Mouse (Mus musculus) embryonic facial prominence, embryonic 13.5 days (tissue): ENCODE results near the gene Utrn. TPM values are rescaled to one million over a fixed set of nuclear protein-coding genes. Genes with fewer than 3 reads are reported as not detected.

Experiments
- ATAC-seq: fragments of 200-750 bp; cut with Nextera tagmentation; 2 replicates; pipeline ENCODE4 v1.8.0; 2017; ENCODE audit warnings: low read depth; ENCODE audit not compliant: insufficient number of reproducible peaks, insufficient read depth, low FRiP score, low TSS enrichment
- H3K27ac ChIP-seq: fragments of 300-500 bp; sonication (generic); 2 replicates; pipeline ENCODE4 v1.5.1; 2015; ENCODE audit warnings: moderate library complexity, mild to moderate bottlenecking, inconsistent platforms
- H3K27me3 ChIP-seq: fragments of 300-500 bp; sonication (generic); 2 replicates; pipeline ENCODE4 v1.6.1; 2015; ENCODE audit warnings: mild to moderate bottlenecking, inconsistent platforms
- H3K36me3 ChIP-seq: fragments of 300-500 bp; sonication (generic); 2 replicates; pipeline ENCODE4 v1.6.1; 2015; ENCODE audit warnings: mild to moderate bottlenecking, inconsistent platforms
- H3K4me1 ChIP-seq: fragments of 300-500 bp; sonication (generic); 2 replicates; pipeline ENCODE4 v1.6.1; 2015; ENCODE audit warnings: inconsistent platforms
- H3K4me2 ChIP-seq: fragments of 300-500 bp; sonication (generic); 2 replicates; pipeline ENCODE4 v1.6.1; 2015; ENCODE audit warnings: moderate library complexity, mild to moderate bottlenecking, inconsistent platforms
- H3K4me3 ChIP-seq: fragments of 300-500 bp; sonication (generic); 2 replicates; pipeline ENCODE4 v1.5.1; 2015; ENCODE audit warnings: mild to moderate bottlenecking, inconsistent platforms
- H3K9ac ChIP-seq: fragments of 300-500 bp; sonication (generic); 2 replicates; pipeline ENCODE4 v1.6.1; 2015; ENCODE audit warnings: mild to moderate bottlenecking, inconsistent platforms
- H3K9me3 ChIP-seq: fragments of 300-500 bp; sonication (generic); 2 replicates; pipeline ENCODE4 v1.6.1; 2016; ENCODE audit warnings: inconsistent platforms
- WGBS: fragments of 180-500 bp; shearing (Covaris S2); methylation state at CpG from one replicate; pipeline ENCODE4 v1.1.7; 2015; ENCODE audit warnings: mixed read lengths; 5-methylcytosine and 5-hydroxymethylcytosine counted together
- polyA plus RNA-seq: library from polyadenylated mRNA; unstranded; fragments of >200 nt; fragmentation: Nextera tagmentation; extraction: Ambion mirVana; gene quantifications from 2 replicates; pipeline ENCODE4 v1.2.1, GENCODE M21; 2015

Utrn gene
- polyA plus RNA-seq, 1 experiment from 2014 or later, result 101 TPM

DNA sequence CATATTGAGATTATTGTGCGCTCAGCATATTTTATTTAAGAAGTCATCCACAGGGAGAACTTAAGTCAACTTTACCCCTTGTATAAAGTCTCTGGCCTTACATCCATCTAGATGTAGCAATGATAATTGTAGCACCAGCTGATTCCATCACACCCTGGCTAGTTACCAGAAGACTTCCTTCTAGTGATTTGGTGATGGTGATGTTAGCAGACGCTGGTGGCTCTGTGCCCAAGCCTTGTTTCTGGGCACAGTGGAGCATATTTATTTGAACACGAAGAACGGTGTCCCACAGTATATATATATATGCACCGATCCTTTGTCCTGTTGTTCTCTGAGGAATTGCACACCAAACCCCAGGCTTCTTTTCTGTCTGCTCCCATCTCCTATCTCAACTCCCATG, 30.7 kb upstream of the Utrn start:
- Histone ChIP-seq H3K9me3 (no peaks in the 10 kb centered on the region), H3K27me3 (no peaks in the 10 kb centered on the region), H3K36me3 (no peaks in the 10 kb centered on the region), H3K4me3 (no peak overlapping the region), H3K27ac (no peak overlapping the region), H3K4me1 (no peaks in the 10 kb centered on the region), H3K9ac (no peak overlapping the region), H3K4me2 (no peak overlapping the region)
- WGBS, result 94% methylated on average over 5 of the region's 5 CpGs
- ATAC-seq, result no peak

DNA sequence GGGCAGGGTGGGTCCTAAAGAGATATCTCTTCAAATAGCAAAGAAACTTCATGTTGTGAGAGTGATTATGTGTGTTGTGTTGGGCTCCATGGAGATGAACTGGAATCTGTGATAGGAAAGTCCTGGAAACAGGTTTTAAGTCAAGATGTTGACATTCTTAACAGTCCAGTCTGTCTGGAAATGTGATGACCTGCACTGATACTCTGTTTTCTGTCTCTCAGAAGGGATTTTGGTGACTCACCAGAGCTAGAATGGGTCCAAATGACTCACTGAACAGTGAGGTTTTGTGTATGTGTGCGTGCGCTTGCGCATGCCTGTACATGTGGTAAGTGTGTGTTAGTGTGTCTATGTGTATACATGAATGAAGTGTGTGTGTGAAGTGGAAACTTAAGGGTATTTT, 24.2 kb upstream of the Utrn start:
- Histone ChIP-seq H3K36me3 (no peaks in the 10 kb centered on the region), H3K9ac (no peak overlapping the region), H3K27ac (no peak overlapping the region), H3K27me3 (no peaks in the 10 kb centered on the region), H3K4me1 (peaks cover 2% of the 10 kb centered on the region; the same call in 1 of the 2 replicates), H3K9me3 (no peaks in the 10 kb centered on the region), H3K4me2 (no peak overlapping the region), H3K4me3 (no peak overlapping the region)
- no peak for ATAC-seq
- WGBS, result 95% methylated on average over 3 of the region's 3 CpGs

DNA sequence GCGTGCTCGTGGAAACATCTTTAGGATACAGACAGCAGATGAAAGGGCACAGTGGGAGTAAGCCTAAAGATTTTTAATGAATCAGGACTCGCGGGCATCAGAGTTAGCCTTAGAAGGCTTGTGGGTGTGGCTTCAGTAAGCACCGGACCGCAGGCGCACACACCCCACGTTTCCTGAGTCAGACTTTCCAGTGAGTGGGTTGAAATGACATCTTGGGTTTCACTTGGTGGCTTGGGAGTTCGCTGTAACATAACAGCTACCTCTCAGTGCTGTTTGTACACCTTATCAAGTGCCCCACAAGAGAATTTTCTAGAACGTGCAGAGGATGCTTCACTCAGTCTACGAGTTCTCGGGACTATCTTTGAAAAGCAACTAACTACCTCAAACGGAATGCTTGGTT, 19.2 kb upstream of the Utrn start:
- no peaks in the 10 kb centered on the region for H3K36me3 ChIP-seq
- ATAC-seq, result 0 out of 2 replicates have a peak, but pooled peaks have one; percentile 48
- H3K9me3 ChIP-seq, result no peaks in the 10 kb centered on the region
- no peak overlapping the region for H3K9ac ChIP-seq
- WGBS, result 65% methylated on average over 13 of the region's 13 CpGs
- H3K27me3 ChIP-seq, result no peaks in the 10 kb centered on the region
- no peak overlapping the region for H3K4me2 ChIP-seq
- H3K4me3 ChIP-seq, result no peak overlapping the region
- peaks cover 9% of the 10 kb centered on the region; the same call in 1 of the 2 replicates for H3K4me1 ChIP-seq
- H3K27ac ChIP-seq, result no peak overlapping the region

DNA sequence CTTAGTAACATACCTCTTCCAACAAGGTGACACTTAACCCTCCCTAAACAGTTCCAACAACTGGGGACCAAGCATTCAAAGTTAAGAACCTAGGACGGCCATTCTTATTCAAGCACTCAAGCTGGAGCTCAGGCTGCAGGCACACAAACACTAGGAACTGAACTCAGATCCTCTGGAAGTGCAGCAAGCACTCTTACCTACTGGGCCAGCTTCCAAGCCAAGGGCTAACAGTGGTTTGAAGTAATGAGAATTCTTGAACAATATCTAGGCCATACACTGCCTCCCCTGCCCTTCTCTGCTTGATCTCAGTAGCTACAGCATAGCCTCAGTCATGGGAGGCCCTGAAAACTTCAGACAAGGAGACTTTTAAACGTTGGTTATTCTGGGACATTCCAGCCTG, 18.6 kb upstream of the Utrn start:
- no peak overlapping the region for H3K4me2 ChIP-seq
- H3K9ac ChIP-seq, result no peak overlapping the region
- no peak overlapping the region for H3K4me3 ChIP-seq
- H3K36me3 ChIP-seq, result no peaks in the 10 kb centered on the region
- no peak for ATAC-seq
- H3K4me1 ChIP-seq, result peaks cover 9% of the 10 kb centered on the region; the same call in 1 of the 2 replicates
- H3K27me3 ChIP-seq, result no peaks in the 10 kb centered on the region
- WGBS, result 56% methylated on average over 2 of the region's 2 CpGs
- no peak overlapping the region for H3K27ac ChIP-seq
- H3K9me3 ChIP-seq, result no peaks in the 10 kb centered on the region

DNA sequence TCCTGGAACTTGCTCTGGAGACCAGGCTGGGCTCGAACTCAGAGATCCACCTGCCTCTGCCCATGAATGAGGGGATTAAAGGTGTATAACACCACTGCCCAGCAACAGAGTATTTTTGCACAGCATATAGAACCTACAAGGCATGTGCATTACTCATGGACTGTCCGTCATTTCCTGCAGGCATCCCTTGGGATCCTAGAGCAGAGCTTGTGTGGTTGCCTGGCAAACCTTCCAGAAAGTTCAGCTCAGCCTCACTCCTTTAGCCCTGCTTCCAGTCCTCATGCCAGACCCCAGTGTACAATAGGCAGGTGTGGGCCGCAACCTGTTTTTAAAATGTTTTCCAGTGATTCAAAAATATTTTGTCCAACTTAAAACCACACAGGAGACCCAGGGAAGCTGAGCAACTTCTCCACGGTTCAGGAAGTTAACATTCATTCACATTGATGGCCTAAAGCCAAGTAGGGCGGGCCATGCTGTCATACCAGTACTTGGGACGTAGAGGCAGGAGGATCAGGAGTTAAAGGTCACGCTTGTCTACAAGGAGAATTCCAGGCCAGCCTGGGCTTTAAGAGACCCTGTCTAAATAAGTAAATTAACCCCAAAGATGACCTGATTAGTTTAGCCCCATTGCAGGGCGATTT, 15.3 kb upstream of the Utrn start:
- Histone ChIP-seq H3K27me3 (no peaks in the 10 kb centered on the region), H3K4me2 (no peak overlapping the region), H3K27ac (no peak overlapping the region), H3K9ac (no peak overlapping the region), H3K36me3 (no peaks in the 10 kb centered on the region), H3K4me1 (peaks cover 9% of the 10 kb centered on the region; the same call in 1 of the 2 replicates), H3K9me3 (no peaks in the 10 kb centered on the region), H3K4me3 (no peak overlapping the region)
- WGBS, result 44% methylated on average over 8 of the region's 8 CpGs
- no peak for ATAC-seq

DNA sequence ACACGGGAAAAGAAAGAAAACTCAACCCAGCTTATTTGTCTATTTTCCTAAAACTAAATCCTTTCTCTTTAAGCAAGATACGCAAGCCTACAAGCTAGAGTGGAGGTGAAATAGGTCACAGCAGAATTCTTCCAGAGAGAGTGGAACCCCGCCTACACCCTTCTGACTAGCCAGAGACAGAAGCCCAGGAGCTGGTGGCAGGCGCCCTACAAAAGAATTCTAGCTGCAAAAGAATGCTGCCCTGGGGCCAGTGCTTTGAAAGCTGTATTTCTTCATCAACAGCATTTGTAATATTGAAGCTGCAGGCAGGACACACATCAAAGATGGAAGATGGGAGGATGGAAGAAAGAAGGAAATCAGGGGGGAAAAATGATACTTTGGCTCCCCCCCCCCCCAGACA, 12.7 kb upstream of the Utrn start:
- 70% methylated on average over 4 of the region's 4 CpGs for WGBS
- H3K4me3 ChIP-seq, result no peak overlapping the region
- no peak for ATAC-seq

DNA sequence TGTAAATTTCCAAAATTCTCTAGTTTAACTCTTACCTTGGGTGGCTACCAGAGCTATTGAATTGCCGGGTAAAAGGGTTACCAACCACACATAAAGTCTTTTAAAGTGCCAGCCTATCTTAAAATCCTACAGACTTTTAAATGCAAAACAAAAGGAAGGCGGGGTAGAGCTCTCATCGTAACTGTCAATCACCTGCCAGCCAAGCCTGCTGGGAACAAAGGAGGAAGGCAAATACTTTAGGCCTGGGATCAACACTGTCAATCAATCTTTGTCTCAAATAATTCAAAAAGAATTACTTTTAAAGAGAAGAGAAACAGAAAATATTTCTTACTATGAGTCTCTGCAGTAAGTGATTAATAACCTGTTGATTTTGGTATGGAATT, 10.1 kb upstream of the Utrn start:
- H3K4me2 ChIP-seq, result peak overlapping the region; percentile 49; the same call in 1 of the 2 replicates

More for the DNA sequence above, 12.7 kb upstream of the Utrn start:
- no peaks in the 10 kb centered on the region for H3K9me3 ChIP-seq
- H3K4me1 ChIP-seq, result peaks cover 11% of the 10 kb centered on the region
- H3K9ac ChIP-seq, result no peak overlapping the region
- H3K27me3 ChIP-seq, result no peaks in the 10 kb centered on the region
- no peaks in the 10 kb centered on the region for H3K36me3 ChIP-seq
- H3K27ac ChIP-seq, result no peak overlapping the region
- H3K4me2 ChIP-seq, result no peak overlapping the region

DNA sequence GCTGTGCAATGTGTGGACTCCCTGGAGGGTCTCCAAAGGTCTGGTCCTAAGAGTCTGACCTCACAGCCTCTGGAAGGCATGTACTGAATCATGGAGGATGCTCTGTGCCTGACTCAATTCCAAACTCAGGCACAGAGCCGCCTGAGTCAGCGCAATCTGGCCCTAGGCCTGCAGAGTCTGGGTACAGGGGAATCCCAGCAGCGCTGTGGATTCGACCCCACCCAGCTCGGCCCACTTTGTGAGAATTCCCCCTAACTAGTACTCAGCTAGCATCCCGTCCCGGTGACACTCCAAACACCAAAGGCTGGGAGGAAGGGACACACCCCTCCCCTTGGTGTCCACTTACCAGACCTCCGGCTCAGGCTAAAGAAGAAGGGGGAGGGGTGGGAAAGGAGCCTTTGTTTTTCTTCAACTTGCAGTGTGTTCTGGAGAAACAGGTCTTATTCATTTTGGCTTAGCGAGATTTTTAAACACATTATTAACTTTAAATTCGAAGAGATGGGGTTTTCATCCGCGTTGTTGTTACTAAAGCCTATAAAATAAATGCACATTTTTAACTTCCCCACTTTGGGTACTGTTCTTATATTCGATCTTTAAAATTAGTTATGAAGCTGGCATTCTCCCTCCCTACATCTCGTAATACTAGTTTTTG, 9.6 kb upstream of the Utrn start:
- Histone ChIP-seq H3K27me3 (no peaks in the 10 kb centered on the region), H3K4me3 (no peak overlapping the region), H3K9me3 (no peaks in the 10 kb centered on the region), H3K4me2 (peak overlapping the region; percentile 49), H3K9ac (peak overlapping the region; percentile 40; the same call in 1 of the 2 replicates), H3K4me1 (peaks cover 5% of the 10 kb centered on the region), H3K36me3 (no peaks in the 10 kb centered on the region), H3K27ac (peak overlapping the region; percentile 48; the same call in 1 of the 2 replicates)
- peak; percentile 49; the same call in 1 of the 2 replicates for ATAC-seq
- WGBS, result 9% methylated on average over 14 of the region's 14 CpGs

More for the DNA sequence above, 10.1 kb upstream of the Utrn start:
- no peak for ATAC-seq
- H3K27me3 ChIP-seq, result no peaks in the 10 kb centered on the region
- H3K9me3 ChIP-seq, result no peaks in the 10 kb centered on the region
- no peak overlapping the region for H3K27ac ChIP-seq
- no peaks in the 10 kb centered on the region for H3K36me3 ChIP-seq
- H3K9ac ChIP-seq, result no peak overlapping the region
- H3K4me1 ChIP-seq, result peaks cover 7% of the 10 kb centered on the region
- WGBS, result 11% methylated on average over 3 of the region's 3 CpGs
- H3K4me3 ChIP-seq, result no peak overlapping the region

DNA sequence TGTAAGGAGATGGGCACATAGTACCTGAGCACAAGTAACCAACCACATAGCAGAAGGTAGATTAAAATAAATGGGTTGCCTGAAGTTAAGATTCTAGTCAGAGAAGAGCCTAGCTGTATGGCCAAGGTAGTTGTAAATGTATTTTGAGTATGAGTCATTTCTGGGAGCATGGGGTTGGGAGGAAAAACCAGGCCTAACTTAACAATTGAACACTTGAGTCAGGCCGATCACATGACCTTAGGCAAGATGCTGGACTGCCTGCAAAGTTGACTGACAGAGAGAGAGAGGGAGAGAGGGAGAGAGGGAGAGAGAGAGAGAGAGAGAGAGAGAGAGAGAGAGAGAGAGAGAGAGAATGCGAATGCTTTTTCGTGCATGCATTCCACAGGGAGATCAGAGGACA, 7.3 kb upstream of the Utrn start:
- H3K4me3 ChIP-seq, result no peak overlapping the region
- no peaks in the 10 kb centered on the region for H3K27me3 ChIP-seq
- no peak overlapping the region for H3K4me2 ChIP-seq
- H3K9ac ChIP-seq, result no peak overlapping the region
- no peaks in the 10 kb centered on the region for H3K9me3 ChIP-seq
- peaks cover 5% of the 10 kb centered on the region for H3K4me1 ChIP-seq
- ATAC-seq, result no peak
- 63% methylated on average over 3 of the region's 3 CpGs for WGBS
- H3K36me3 ChIP-seq, result no peaks in the 10 kb centered on the region
- no peak overlapping the region for H3K27ac ChIP-seq

DNA sequence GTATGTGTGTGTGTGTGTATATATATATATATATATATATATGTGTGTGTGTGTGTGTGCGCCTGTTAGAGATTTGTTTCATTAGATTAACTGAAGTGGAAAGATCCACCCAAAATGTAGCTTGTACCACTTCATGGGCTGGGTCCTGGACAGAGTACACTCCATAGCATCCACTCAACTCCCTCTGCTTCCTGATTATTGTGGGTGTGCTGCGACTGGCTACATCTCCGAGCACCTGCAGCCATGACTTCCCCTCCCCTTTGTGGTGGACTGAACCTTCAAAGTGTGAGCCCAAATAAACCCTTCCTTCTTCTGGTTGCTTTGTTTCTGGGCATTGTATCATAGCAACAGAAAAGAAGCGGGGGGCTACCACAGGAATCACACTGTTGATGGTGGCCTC, 6.2 kb upstream of the Utrn start:
- H3K9ac ChIP-seq, result no peak overlapping the region
- peaks cover 5% of the 10 kb centered on the region for H3K4me1 ChIP-seq
- no peak overlapping the region for H3K27ac ChIP-seq
- no peaks in the 10 kb centered on the region for H3K9me3 ChIP-seq
- no peak overlapping the region for H3K4me3 ChIP-seq
- H3K4me2 ChIP-seq, result no peak overlapping the region
- no peak for ATAC-seq
- 94% methylated on average over 4 of the region's 4 CpGs for WGBS
- H3K27me3 ChIP-seq, result no peaks in the 10 kb centered on the region
- no peaks in the 10 kb centered on the region for H3K36me3 ChIP-seq

DNA sequence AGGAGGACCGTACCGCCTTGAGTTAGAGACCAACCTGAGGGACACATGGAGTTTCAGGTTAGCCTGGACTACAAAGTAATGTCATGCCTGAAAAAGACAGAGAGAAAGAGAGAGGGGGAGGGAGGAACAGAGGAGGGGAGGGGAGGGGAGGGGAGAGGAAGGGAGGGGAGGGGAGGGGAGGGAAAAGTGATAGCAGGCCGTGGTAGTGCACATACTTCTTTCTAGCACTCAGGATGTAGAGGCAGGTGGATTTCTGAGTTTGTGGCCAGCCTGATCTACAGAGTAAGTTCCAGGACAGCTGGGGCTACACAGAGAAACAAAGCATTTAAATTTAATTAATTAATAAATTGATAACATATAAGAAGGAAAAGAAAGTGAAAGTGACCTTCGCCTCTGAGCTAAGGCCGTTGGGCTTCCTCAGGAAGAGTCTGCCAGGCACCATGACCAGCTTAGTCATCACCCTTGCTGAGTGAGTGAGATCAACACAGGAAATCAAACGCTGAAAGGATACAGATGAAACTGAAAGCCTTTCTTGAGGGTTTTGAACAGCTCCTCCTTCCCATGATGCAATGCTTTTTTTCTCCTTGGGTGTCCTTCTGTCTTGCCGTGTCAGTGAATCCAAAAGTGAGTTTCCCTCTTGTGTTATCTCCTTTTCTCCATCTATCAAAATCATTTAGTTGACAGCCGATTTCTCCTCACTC, 5.6 kb upstream of the Utrn start:
- no peaks in the 10 kb centered on the region for H3K36me3 ChIP-seq
- no peaks in the 10 kb centered on the region for H3K27me3 ChIP-seq
- ATAC-seq, result no peak
- H3K4me2 ChIP-seq, result no peak overlapping the region
- WGBS, result 69% methylated on average over 8 of the region's 8 CpGs
- no peaks in the 10 kb centered on the region for H3K9me3 ChIP-seq
- no peak overlapping the region for H3K4me3 ChIP-seq
- H3K9ac ChIP-seq, result no peak overlapping the region
- peaks cover 5% of the 10 kb centered on the region for H3K4me1 ChIP-seq
- H3K27ac ChIP-seq, result no peak overlapping the region

DNA sequence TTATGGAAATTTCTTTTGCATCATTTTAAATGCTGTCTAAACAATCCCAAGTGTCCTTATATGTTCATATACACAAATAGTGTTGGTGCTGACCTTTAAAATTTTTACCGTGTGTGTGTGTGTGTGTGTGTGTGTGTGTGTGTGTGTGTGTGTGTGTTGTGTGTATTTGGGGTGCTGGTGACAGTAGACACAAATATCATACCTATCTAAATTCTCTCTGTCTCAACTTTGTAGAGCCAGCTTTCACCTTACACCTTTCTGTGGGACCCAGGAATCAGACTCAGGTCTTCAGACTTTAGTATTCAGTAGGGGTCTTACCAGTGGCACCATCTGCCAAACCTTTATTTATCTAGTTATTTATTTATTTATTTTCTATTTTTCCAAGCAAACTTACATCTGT, 681 bp upstream of the Utrn start:
- Histone ChIP-seq H3K27ac (0 out of 2 replicates have a peak overlapping the region, but pooled peaks have one; percentile 95), H3K4me3 (peak overlapping the region; percentile 72), H3K36me3 (no peaks in the 10 kb centered on the region), H3K4me2 (peak overlapping the region; percentile 95), H3K9me3 (no peaks in the 10 kb centered on the region), H3K4me1 (peaks cover 17% of the 10 kb centered on the region), H3K27me3 (no peaks in the 10 kb centered on the region), H3K9ac (no peak overlapping the region)
- WGBS, result 8% methylated on average over 1 of the region's 1 CpGs
- ATAC-seq, result no peak
